Mouse (Mus musculus) heart, embryonic 14.5 days (tissue): Measurements from ENCODE around the gene Zfp513. TPM values are rescaled to one million over a fixed set of nuclear protein-coding genes. Genes with fewer than 3 reads are reported as not detected.
A peak's percentile ranks its signal among the peaks of the same experiment; 100 is the strongest.

ENCODE experiments used
- ATAC-seq: fragments of 200-750 bp; cut with Nextera tagmentation; 2 replicates; pipeline ENCODE4 v1.8.0; 2017; ENCODE audit warnings: low read depth, moderate TSS enrichment; ENCODE audit not compliant: insufficient number of reproducible peaks, insufficient read depth, low FRiP score
- H3K27ac ChIP-seq, 2 experiments: fragments of 200-500 bp in 1 of 2; fragments of 300-500 bp in 1 of 2; sonication (generic) in 1 of 2; replicated peaks in 1 of 2; 2 replicates each; pipeline ENCODE4 v1.5.1; 2012 to 2014; ENCODE audit warnings: low read depth in 2 of 2, low read length in 2 of 2, control low read depth in 1 of 2, mild to moderate bottlenecking in 1 of 2, mixed read lengths in 1 of 2; ENCODE audit not compliant: control insufficient read depth in 1 of 2, insufficient read depth in 1 of 2
- H3K27me3 ChIP-seq: fragments of 300-500 bp; sonication (generic); 2 replicates; pipeline ENCODE4 v1.6.1; 2014; ENCODE audit warnings: mild to moderate bottlenecking, low read length, control low read depth; ENCODE audit not compliant: control insufficient read depth, insufficient read depth
- H3K36me3 ChIP-seq: fragments of 300-500 bp; sonication (generic); 2 replicates; pipeline ENCODE4 v1.6.1; 2014; ENCODE audit warnings: mild to moderate bottlenecking, control low read depth, low read length, mixed read lengths; ENCODE audit not compliant: control insufficient read depth, insufficient read depth
- H3K4me1 ChIP-seq, 2 experiments: fragments of 200-500 bp in 1 of 2; fragments of 300-500 bp in 1 of 2; sonication (generic) in 1 of 2; 2 replicates each; pipeline ENCODE4 v1.6.1; 2012 to 2014; ENCODE audit warnings: low read length in 2 of 2, control low read depth in 1 of 2, mixed read lengths in 1 of 2; ENCODE audit not compliant: control insufficient read depth in 2 of 2, insufficient read depth in 2 of 2
- H3K4me2 ChIP-seq: fragments of 300-500 bp; sonication (generic); 2 replicates; pipeline ENCODE4 v1.6.1; 2014; ENCODE audit warnings: mild to moderate bottlenecking, low read length
- H3K4me3 ChIP-seq, 2 experiments: fragments of 200-500 bp in 1 of 2; fragments of 300-500 bp in 1 of 2; sonication (generic) in 1 of 2; 2 replicates each; pipeline ENCODE4 v1.5.1; 2012 to 2014; ENCODE audit warnings: low read length in 2 of 2, mild to moderate bottlenecking in 2 of 2, control low read depth in 1 of 2, low read depth in 1 of 2, moderate library complexity in 1 of 2; ENCODE audit not compliant: control insufficient read depth in 1 of 2, insufficient read depth in 1 of 2
- H3K9ac ChIP-seq: fragments of 300-500 bp; sonication (generic); 2 replicates; pipeline ENCODE4 v1.6.1; 2014; ENCODE audit warnings: mild to moderate bottlenecking, low read length
- H3K9me3 ChIP-seq: fragments of 300-500 bp; sonication (generic); 2 replicates; pipeline ENCODE4 v1.6.1; 2016; ENCODE audit warnings: low read length, control low read depth; ENCODE audit not compliant: control insufficient read depth
- WGBS: fragments of 180-500 bp; shearing (Covaris S2); extraction: QIAGEN DNeasy Blood & Tissue Kit; methylation state at CpG from one replicate; pipeline ENCODE4 v1.1.7; 2014; 5-methylcytosine and 5-hydroxymethylcytosine counted together
- polyA plus RNA-seq: library from polyadenylated mRNA; unstranded; fragments of >200 nt; fragmentation: Nextera tagmentation; extraction: Ambion mirVana; gene quantifications from 2 replicates; pipeline ENCODE4 v1.2.1, GENCODE M21; 2014

The Zfp513 gene
- polyA plus RNA-seq = 3.3 and 4.3 TPM in 2 replicates

- H3K4me2 ChIP-seq = peak within 1 kb of the TSS; percentile 90
- H3K4me1 ChIP-seq = peaks cover 5 to 15% of the 10 kb centered on the region in 2 experiments; a peak in 2 of 4 replicates
- H3K36me3 ChIP-seq = peaks cover 82% of the 10 kb centered on the region
- H3K27ac ChIP-seq = peak within 1 kb of the TSS; percentile 79 to 86
- H3K9ac ChIP-seq = peak within 1 kb of the TSS; percentile 90
- under 1% methylated on average over 53 of the region's 53 CpGs for WGBS
- peak; percentile 94 for ATAC-seq
- no peaks in the 10 kb centered on the region for H3K27me3 ChIP-seq
- peaks cover 6% of the 10 kb centered on the region for H3K9me3 ChIP-seq
- peak within 1 kb of the TSS; percentile 72 to 86 for H3K4me3 ChIP-seq
These were observed at the start of gene Zfp513 for GRCm38 (mm10) chr5:31201742-31202590. TSS of gene Zfp513 (minus strand) at chr5:31202303.

- Histone ChIP-seq H3K4me2 (peak within 1 kb of the TSS; percentile 60), H3K9me3 (no peaks in the 10 kb centered on the region), H3K27me3 (no peaks in the 10 kb centered on the region), H3K4me3 (peak within 1 kb of the TSS; percentile 27 to 34), H3K9ac (peak within 1 kb of the TSS; percentile 44), H3K27ac (no peak within 1 kb of the TSS), H3K36me3 (peaks cover 86% of the 10 kb centered on the region), H3K4me1 (peaks cover 8 to 29% of the 10 kb centered on the region in 2 experiments)
- peak; percentile 72 for ATAC-seq
- WGBS = 17% methylated on average over 44 of the region's 47 CpGs
These were observed 49.5 kb upstream of the Zfp513 start, which contains the start of gene Krtcap3 for GRCm38 (mm10) chr5:31251541-31252101. TSS of gene Krtcap3 (plus strand) at chr5:31251691.

GRCm38 (mm10) chr5:31250716-31251115 lies 48.6 kb upstream of the Zfp513 start:
- Histone ChIP-seq H3K4me1 (peaks cover 8 to 29% of the 10 kb centered on the region in 2 experiments), H3K36me3 (peaks cover 89% of the 10 kb centered on the region), H3K4me3 (no peak overlapping the region), H3K9me3 (no peaks in the 10 kb centered on the region), H3K4me2 (no peak overlapping the region), H3K27ac (no peak overlapping the region), H3K27me3 (no peaks in the 10 kb centered on the region), H3K9ac (no peak overlapping the region)
- no peak for ATAC-seq
- 51% methylated on average over 4 of the region's 4 CpGs for WGBS

GRCm38 (mm10) chr5:31242191-31242590 lies 40.1 kb upstream of the Zfp513 start:
- H3K9me3 ChIP-seq = no peaks in the 10 kb centered on the region
- ATAC-seq = no peak
- peak overlapping the region in 1 of 2 experiments; percentile 99; a peak in 3 of 4 replicates for H3K27ac ChIP-seq

GRCm38 (mm10) chr5:31241522-31242034 lies 39.5 kb upstream of the Zfp513 start:
- H3K4me2 ChIP-seq = peak overlapping the region; percentile 88
- WGBS = 0% methylated on average over 13 of the region's 13 CpGs
- peaks cover 0 to 9% of the 10 kb centered on the region in 2 experiments; a peak in 2 of 4 replicates for H3K4me1 ChIP-seq
- H3K9me3 ChIP-seq = no peaks in the 10 kb centered on the region
- H3K36me3 ChIP-seq = peaks cover 31% of the 10 kb centered on the region
- peak overlapping the region; percentile 49 to 99 for H3K27ac ChIP-seq
- H3K4me3 ChIP-seq = peak overlapping the region; percentile 88 to 100
- H3K9ac ChIP-seq = peak overlapping the region; percentile 96
- no peaks in the 10 kb centered on the region for H3K27me3 ChIP-seq
- no peak for ATAC-seq

More at GRCm38 (mm10) chr5:31242191-31242590, 40.1 kb upstream of the Zfp513 start:
- WGBS = 18% methylated on average over 10 of the region's 10 CpGs
- H3K4me2 ChIP-seq = peak overlapping the region; percentile 88
- peaks cover 0 to 9% of the 10 kb centered on the region in 2 experiments; a peak in 2 of 4 replicates for H3K4me1 ChIP-seq
- peak overlapping the region; percentile 96 for H3K9ac ChIP-seq
- H3K27me3 ChIP-seq = no peaks in the 10 kb centered on the region
- H3K36me3 ChIP-seq = peaks cover 37% of the 10 kb centered on the region
- H3K4me3 ChIP-seq = peak overlapping the region in 1 of 2 experiments; percentile 88; a peak in 3 of 4 replicates

- H3K9ac ChIP-seq = peak within 1 kb of the TSS; percentile 96
- peaks cover 0 to 9% of the 10 kb centered on the region in 2 experiments; a peak in 2 of 4 replicates for H3K4me1 ChIP-seq
- 1% methylated on average over 91 of the region's 103 CpGs for WGBS
- H3K36me3 ChIP-seq = peaks cover 24% of the 10 kb centered on the region
- H3K27me3 ChIP-seq = no peaks in the 10 kb centered on the region
- H3K4me2 ChIP-seq = peak within 1 kb of the TSS; percentile 88
- H3K27ac ChIP-seq = peak within 1 kb of the TSS; percentile 99
- ATAC-seq = peak; percentile 98
- H3K9me3 ChIP-seq = no peaks in the 10 kb centered on the region
- H3K4me3 ChIP-seq = peak within 1 kb of the TSS; percentile 88 to 100
These were observed 38.8 kb upstream of the Zfp513 start, which contains the start of the genes Nrbp1 and Gm9970 for GRCm38 (mm10) chr5:31240637-31241521. TSS of gene Nrbp1 (plus strand) at chr5:31240864. TSS of gene Gm9970 (minus strand) at chr5:31241232.
